Mouse (Mus musculus) stomach, postnatal 0 days (tissue): Measurements from ENCODE around the gene Tulp2.

Source experiments
- CTCF ChIP-seq: IDR thresholded peaks from 2 replicates; pipeline ENCODE4 v1.5.1; 2016; ENCODE audit warnings: antibody characterized with exemption, low read depth, mild to moderate bottlenecking, moderate library complexity
- EP300 ChIP-seq: optimal IDR thresholded peaks from 2 replicates; pipeline ENCODE3; 2016; ENCODE audit warnings: antibody characterized with exemption

DNA sequence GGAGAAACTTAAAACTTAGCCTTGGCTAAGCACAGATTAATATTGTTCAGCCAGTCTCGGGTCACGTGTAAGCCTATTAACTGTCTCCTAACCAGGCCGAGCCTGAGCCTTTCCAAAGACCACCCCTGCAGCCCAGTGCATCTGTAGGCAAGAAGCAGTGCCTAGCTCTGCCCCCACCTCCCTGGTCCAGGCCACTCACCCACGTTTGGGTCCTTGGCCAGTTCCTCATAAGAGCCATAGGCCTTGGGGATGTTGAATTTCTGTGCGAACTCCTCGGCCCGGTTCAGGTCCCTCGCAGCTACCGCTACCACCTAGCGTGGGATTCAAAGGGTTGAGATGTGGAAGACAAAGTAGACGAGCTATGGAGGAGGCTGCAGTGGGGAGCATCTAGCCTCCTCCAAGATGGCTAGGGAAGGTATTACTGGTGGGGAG is 6.2 kb downstream of the Tulp2 start:
- TF ChIP-seq CTCF, result no peak
- no peak for TF ChIP-seq EP300
